Mouse (Mus musculus) heart, adult 2 months (tissue): Measurements from ENCODE around the gene Casq1.

ENCODE experiments used
- CTCF ChIP-seq: fragments of 200-600 bp; IDR thresholded peaks from 2 replicates; pipeline ENCODE4 v1.8.1; 2022; ENCODE audit warnings: antibody characterized with exemption, mild to moderate bottlenecking, moderate library complexity
- POLR2A ChIP-seq: fragments of 200-500 bp; IDR thresholded peaks from 2 replicates; pipeline ENCODE4 v1.6.1; 2011; ENCODE audit warnings: mild to moderate bottlenecking, low read depth, low read length, control low read depth; ENCODE audit not compliant: insufficient read depth

GRCm38 (mm10) chr1:172204033-172204813 is 15.4 kb downstream of the Casq1 start:
- no peak for TF ChIP-seq CTCF
- TF ChIP-seq POLR2A = no peak
